Comparison of ENCODE assay signal across 22 mouse cellular contexts in genomic region chr8:11119030-11119634, GRCm38 (mm10).
A peak's percentile ranks its signal among the peaks of the same experiment; 100 is the strongest.
DNase-seq lines count a peak whose midpoint lies in the region; ATAC-seq and TF ChIP-seq lines count a peak whose summit lies in the region.
"Had no signal": no experiment of that assay in that cellular context is flagged by ENCODE, and none has a peak within 500 bp of the region (broad histone marks: within the 10 kb centered on the region; RNA-seq: fewer than 3 reads in every experiment).

No protein-coding gene starts in this region.

- ATAC-seq in hindbrain, embryonic 16.5 days, result peak; percentile 43; the same call in 1 of the 2 replicates
- ATAC-seq in hindbrain, embryonic 12.5 days (ENCODE audit: low FRiP score), result no peak
- 0 out of 2 replicates have a peak, but pooled peaks have one; percentile 11 for ATAC-seq in embryonic facial prominence, embryonic 15.5 days (ENCODE audit: insufficient number of reproducible peaks, low FRiP score, low TSS enrichment, low read depth)
- 0 out of 2 replicates have a peak, but pooled peaks have one; percentile 45 for ATAC-seq in hindbrain, postnatal 0 days
- ATAC-seq: intestine, embryonic 16.5 days had no signal

- no peak overlapping the region for H3K27ac ChIP-seq in hindbrain, embryonic 16.5 days (ENCODE audit: low read depth, low read length)
- H3K27ac ChIP-seq in hindbrain, embryonic 12.5 days, result no peak overlapping the region
- no peak overlapping the region for H3K27ac ChIP-seq in embryonic facial prominence, embryonic 15.5 days (replicated peaks)
- H3K27ac ChIP-seq in hindbrain, postnatal 0 days, result no peak overlapping the region
- no peak overlapping the region for H3K27ac ChIP-seq in left cerebral cortex, adult 2 months
- H3K27ac ChIP-seq: heart, embryonic 15.5 days; kidney, embryonic 15.5 days; limb, embryonic 13.5 days; liver, embryonic 13.5 days had no signal

- peak; percentile 19 for DNase-seq in Muller cell, postnatal 12 days (ENCODE audit: inconsistent ontology term)
- no peak for DNase-seq in hindbrain, postnatal 0 days (ENCODE audit: low spot score)
- DNase-seq in left cerebral cortex, adult 2 months (ENCODE audit: extremely low spot score in 1 of 2, low spot score in 2 of 2), result no peak
- no peak for DNase-seq in T-cell, adult 2 months (ENCODE audit: low spot score)
- DNase-seq: B cell, adult 2 months; cerebellum, adult 8-10 months; gastrocnemius, postnatal 14 days; kidney, postnatal 4 days; layer of hippocampus, adult 9-11 months; liver, embryonic 13.5 days; lung, embryonic 14.5 days; lung, postnatal 4 days; thymus, postnatal 4 days had no signal

- no peak overlapping the region for H3K4me2 ChIP-seq in hindbrain, embryonic 16.5 days (ENCODE audit: low read length)
- H3K4me2 ChIP-seq in hindbrain, embryonic 12.5 days (replicated peaks), result no peak overlapping the region
- H3K4me2 ChIP-seq in embryonic facial prominence, embryonic 15.5 days (replicated peaks), result no peak overlapping the region
- no peak overlapping the region for H3K4me2 ChIP-seq in hindbrain, postnatal 0 days (ENCODE audit: low read depth, low read length)
- H3K4me2 ChIP-seq: heart, embryonic 15.5 days; kidney, embryonic 15.5 days; limb, embryonic 13.5 days; liver, embryonic 13.5 days; lung, embryonic 14.5 days had no signal

- peaks cover 6% of the 10 kb centered on the region for H3K4me1 ChIP-seq in hindbrain, embryonic 16.5 days (ENCODE audit: control insufficient read depth, insufficient read depth, low read depth, low read length)
- no peaks in the 10 kb centered on the region for H3K4me1 ChIP-seq in hindbrain, embryonic 12.5 days
- peaks cover 12% of the 10 kb centered on the region for H3K4me1 ChIP-seq in embryonic facial prominence, embryonic 15.5 days
- H3K4me1 ChIP-seq in hindbrain, postnatal 0 days (ENCODE audit: insufficient read depth, low read length), result no peaks in the 10 kb centered on the region
- H3K4me1 ChIP-seq: heart, embryonic 15.5 days; kidney, embryonic 15.5 days had no signal

- H3K27me3 ChIP-seq in hindbrain, embryonic 16.5 days (replicated peaks; ENCODE audit: control insufficient read depth, insufficient read depth, low read length), result no peaks in the 10 kb centered on the region
- no peaks in the 10 kb centered on the region for H3K27me3 ChIP-seq in hindbrain, embryonic 12.5 days
- no peaks in the 10 kb centered on the region; the same call in 1 of the 2 replicates for H3K27me3 ChIP-seq in embryonic facial prominence, embryonic 15.5 days
- no peaks in the 10 kb centered on the region for H3K27me3 ChIP-seq in hindbrain, postnatal 0 days (ENCODE audit: insufficient read depth, low read length)
- H3K27me3 ChIP-seq: heart, embryonic 15.5 days; kidney, embryonic 15.5 days; limb, embryonic 13.5 days; liver, embryonic 13.5 days had no signal

- H3K36me3 ChIP-seq in hindbrain, embryonic 16.5 days (ENCODE audit: control insufficient read depth, insufficient read depth, low read length), result no peaks in the 10 kb centered on the region
- H3K36me3 ChIP-seq in hindbrain, embryonic 12.5 days, result no peaks in the 10 kb centered on the region
- H3K36me3 ChIP-seq in embryonic facial prominence, embryonic 15.5 days, result no peaks in the 10 kb centered on the region
- no peaks in the 10 kb centered on the region for H3K36me3 ChIP-seq in hindbrain, postnatal 0 days (ENCODE audit: insufficient read depth, low read length)
- H3K36me3 ChIP-seq: heart, embryonic 15.5 days; kidney, embryonic 15.5 days; limb, embryonic 13.5 days; liver, embryonic 13.5 days had no signal

- 58% methylated on average over 5 of the region's 5 CpGs for WGBS in hindbrain, embryonic 16.5 days
- WGBS in hindbrain, embryonic 12.5 days, result 66% methylated on average over 5 of the region's 5 CpGs
- 56% methylated on average over 5 of the region's 5 CpGs for WGBS in embryonic facial prominence, embryonic 15.5 days
- 48% methylated on average over 5 of the region's 5 CpGs for WGBS in hindbrain, postnatal 0 days

- no peak overlapping the region for H3K9ac ChIP-seq in hindbrain, embryonic 16.5 days (ENCODE audit: low read depth, low read length)
- H3K9ac ChIP-seq in hindbrain, embryonic 12.5 days, result no peak overlapping the region
- no peak overlapping the region for H3K9ac ChIP-seq in embryonic facial prominence, embryonic 15.5 days
- H3K9ac ChIP-seq in hindbrain, postnatal 0 days (replicated peaks; ENCODE audit: low read length), result no peak overlapping the region
- H3K9ac ChIP-seq: heart, embryonic 15.5 days; kidney, embryonic 15.5 days; limb, embryonic 13.5 days; liver, embryonic 13.5 days; lung, embryonic 14.5 days had no signal

- intact Hi-C loops in left cerebral cortex, adult 2 months (cut with DNase I), result no loop called here

- H3K9me3 ChIP-seq in hindbrain, embryonic 16.5 days (ENCODE audit: control insufficient read depth, low read length), result no peaks in the 10 kb centered on the region
- H3K9me3 ChIP-seq in hindbrain, embryonic 12.5 days (replicated peaks), result no peaks in the 10 kb centered on the region
- H3K9me3 ChIP-seq in embryonic facial prominence, embryonic 15.5 days (replicated peaks), result no peaks in the 10 kb centered on the region
- H3K9me3 ChIP-seq in hindbrain, postnatal 0 days (ENCODE audit: low read length), result no peaks in the 10 kb centered on the region
- H3K9me3 ChIP-seq: heart, embryonic 15.5 days; kidney, embryonic 15.5 days; limb, embryonic 13.5 days; liver, embryonic 13.5 days had no signal

- no peak for TF ChIP-seq CTCF in hindbrain, postnatal 0 days (IDR thresholded peaks at IDR 0.05; ENCODE audit: low read depth)
- no peak for TF ChIP-seq CTCF in left cerebral cortex, adult 2 months (IDR thresholded peaks at IDR 0.05)

- H3K4me3 ChIP-seq in hindbrain, embryonic 16.5 days (ENCODE audit: low read length), result no peak overlapping the region
- no peak overlapping the region for H3K4me3 ChIP-seq in hindbrain, embryonic 12.5 days
- H3K4me3 ChIP-seq in embryonic facial prominence, embryonic 15.5 days (replicated peaks), result no peak overlapping the region
- H3K4me3 ChIP-seq in hindbrain, postnatal 0 days (ENCODE audit: low read length), result no peak overlapping the region
- H3K4me3 ChIP-seq in left cerebral cortex, adult 2 months, result no peak overlapping the region
- H3K4me3 ChIP-seq: erythroblast, embryonic 14.5 days; heart, embryonic 15.5 days; kidney, embryonic 15.5 days; limb, embryonic 13.5 days; liver, embryonic 13.5 days; myocyte had no signal
